Mouse (Mus musculus) heart, postnatal 36 days (tissue): ENCODE measurements around the gene Crybg2. TPM values are rescaled to one million over a fixed set of nuclear protein-coding genes. Genes with fewer than 3 reads are reported as not detected.
A peak's percentile ranks its signal among the peaks of the same experiment; 100 is the strongest.

Experiments
- DNase-seq, 2 experiments: peaks; one replicate each; pipeline ENCODE4 v3.0.0; 2021 to 2022
- intact Hi-C: fragments of 180-260 bp; cut with DNase I; formaldehyde crosslinking; loops from one replicate; pipeline ENCODE4 v1.15.1; 2025
- total RNA-seq, 2 experiments: library from RNA; stranded (reverse); gene quantifications; 2 replicates each; pipeline ENCODE4 v1.2.3; 2021

Crybg2 gene
- total RNA-seq, result not detected

GRCm38 (mm10) chr4:134060135-134060865 is at the start of gene Crybg2:
Gene Crybg2 (plus strand): TSS chr4:134060815.
- intact Hi-C loops, result no loop called here

DNA sequence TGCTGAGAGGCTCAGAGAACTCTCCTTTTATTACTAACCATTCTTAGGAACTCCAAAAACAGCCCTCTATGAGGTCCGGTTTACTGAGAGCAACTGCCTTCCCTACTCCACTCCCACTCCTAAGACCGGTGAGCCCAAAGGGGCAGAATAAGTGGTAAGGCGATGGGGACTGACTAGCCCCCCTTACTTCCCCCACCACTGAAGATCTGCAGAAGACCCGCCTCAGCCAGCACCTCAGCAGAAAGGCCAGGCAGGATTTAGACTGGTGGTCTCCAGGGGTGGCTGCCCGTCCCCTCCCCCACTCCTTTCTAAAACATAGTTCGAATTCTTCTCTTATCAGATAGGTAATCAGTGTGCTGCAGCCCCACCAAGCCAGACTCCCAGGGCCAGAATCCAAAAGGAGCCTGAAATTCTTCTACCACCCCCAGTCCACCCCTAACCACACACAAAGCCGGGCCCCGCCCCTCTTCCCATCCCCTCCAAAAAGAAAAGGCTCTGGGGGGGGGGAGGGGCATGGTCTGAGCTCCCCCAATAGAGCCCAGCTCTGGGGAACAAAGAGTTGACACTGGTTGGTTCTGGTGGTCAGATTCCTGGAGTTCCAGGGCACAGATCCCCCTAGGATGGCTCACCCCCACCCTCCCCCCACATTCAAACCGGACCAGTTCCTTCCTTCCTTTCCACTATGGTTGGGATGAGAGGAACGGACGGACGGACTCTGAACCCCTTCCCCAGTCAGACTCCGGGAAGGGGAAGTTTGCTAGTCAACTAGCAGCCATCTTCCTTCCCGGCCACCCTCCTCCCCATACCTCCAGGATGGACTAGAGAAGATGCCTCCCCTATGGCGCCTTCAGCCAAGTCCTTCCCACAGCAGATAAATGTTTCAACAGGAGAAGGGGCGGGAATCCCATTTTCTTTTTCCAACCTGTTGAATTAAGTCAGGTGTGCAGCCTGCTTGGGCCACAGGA is 48.9 kb upstream of the Crybg2 start:
- no peak for DNase-seq

More at GRCm38 (mm10) chr4:134060135-134060865, at the start of gene Crybg2:
- no peak for DNase-seq

GRCm38 (mm10) chr4:134012858-134013528 is 47.6 kb upstream of the Crybg2 start:
- peak in 1 of 2 experiments; percentile 17 for DNase-seq
- intact Hi-C loops, result no loop called here

More for the DNA sequence above, 48.9 kb upstream of the Crybg2 start:
- intact Hi-C loops, result no loop called here

DNA sequence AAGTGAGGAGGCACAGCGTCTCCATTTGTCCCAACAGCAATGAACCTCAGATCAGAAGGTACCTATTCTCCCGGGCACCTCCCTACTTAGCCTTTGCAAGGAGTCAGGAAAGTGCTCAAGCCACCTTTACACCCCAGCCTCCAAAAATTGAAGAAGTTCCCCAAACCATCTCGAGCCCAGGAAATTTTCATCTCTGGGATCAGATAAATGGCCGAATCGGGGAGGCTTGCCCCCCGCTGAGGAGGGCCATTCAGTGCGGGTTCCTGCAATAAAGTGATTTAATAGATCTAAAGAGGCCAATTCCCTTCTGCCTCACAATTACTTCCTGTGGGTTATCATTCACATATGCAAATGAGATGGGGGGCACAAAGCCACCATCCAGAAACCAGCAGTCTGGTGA is 44.4 kb upstream of the Crybg2 start:
- intact Hi-C loops, result no loop called here
- DNase-seq, result no peak

DNA sequence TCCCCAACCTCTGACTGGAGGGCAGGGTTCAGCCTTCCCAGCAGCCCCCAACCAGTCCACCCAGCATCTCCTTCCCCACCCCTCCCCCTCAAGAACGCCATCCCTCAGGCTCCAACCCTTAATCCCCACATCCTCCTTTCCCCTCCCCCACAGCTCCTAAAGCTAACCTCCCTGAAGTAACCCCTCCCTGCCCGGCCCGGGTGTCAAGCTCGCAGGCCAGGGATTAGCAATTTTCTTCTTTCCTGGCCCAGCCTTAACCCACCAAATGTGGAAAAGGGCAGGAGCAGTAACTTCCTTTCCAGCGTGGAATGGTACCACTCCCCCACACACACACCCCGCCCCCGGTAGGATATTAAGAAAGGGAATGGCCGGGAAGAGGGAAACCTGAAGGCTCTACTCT is 43.8 kb upstream of the Crybg2 start:
- no peak for DNase-seq
- intact Hi-C loops, result no loop called here

GRCm38 (mm10) chr4:134017201-134017865 is 43.3 kb upstream of the Crybg2 start:
- intact Hi-C loops, result no loop called here
- no peak for DNase-seq

GRCm38 (mm10) chr4:134018038-134018778 is 42.4 kb upstream of the Crybg2 start:
- DNase-seq, result no peak
- intact Hi-C loops, result no loop called here

DNA sequence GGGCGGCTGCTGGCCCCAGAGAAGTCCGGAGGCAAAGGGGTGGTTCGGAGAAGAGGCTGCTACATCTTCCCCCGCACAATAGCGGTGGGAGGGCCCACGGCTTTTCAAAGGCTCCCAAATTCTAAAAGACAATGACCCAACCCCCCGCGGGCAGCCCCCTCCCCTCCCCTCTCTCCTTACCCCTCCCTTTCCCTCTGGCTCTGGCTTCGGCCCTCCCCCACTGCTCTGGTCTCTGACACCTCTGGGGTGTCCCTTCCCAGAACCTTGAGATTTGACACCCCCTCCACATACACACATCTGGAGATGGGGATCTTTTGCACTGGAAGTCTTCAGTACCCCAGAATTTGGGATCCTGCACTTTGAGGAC is 41.9 kb upstream of the Crybg2 start, which contains the start of gene Lin28a:
Gene Lin28a, minus strand, starts transcription at position 63 of the 367 bp plus-strand sequence.
- intact Hi-C loops, result no loop called here
- no peak for DNase-seq

GRCm38 (mm10) chr4:134019210-134019609 is 41.4 kb upstream of the Crybg2 start:
- no peak for DNase-seq
- intact Hi-C loops, result no loop called here

DNA sequence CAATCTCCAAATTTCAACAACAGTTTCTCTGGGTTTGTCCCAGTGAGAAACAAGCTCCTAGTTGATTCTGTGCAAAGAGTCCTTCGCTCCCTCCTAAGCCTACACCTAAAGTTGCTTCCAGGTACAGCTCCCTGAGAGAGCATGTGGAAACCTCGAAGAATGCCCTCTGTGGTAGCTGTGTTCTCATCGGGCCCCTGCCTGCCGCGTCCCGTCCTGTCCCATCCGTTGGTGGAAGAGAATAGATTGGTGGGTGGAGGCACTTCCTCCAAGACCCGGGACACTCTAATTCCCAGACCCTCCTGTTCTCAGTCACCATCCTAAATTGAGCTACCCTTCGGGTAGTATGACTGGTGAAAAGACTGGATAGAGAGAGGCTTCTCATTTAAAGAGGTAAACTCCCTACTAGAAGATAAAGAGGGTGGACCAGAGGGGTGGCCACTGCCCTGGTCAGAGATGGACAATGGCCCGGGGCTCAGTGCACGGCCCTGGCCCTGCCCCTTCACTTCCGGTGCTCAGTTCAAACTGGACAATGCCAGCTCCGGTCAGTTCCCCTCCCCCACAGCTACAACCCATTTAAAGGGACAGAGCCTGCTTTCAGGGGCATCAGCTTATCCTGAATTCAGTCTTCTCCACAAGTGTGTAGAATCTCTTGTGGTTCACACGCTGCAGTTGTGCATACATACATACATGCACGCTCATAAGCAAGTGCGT is 40.8 kb upstream of the Crybg2 start:
- DNase-seq, result no peak
- intact Hi-C loops, result no loop called here

- intact Hi-C loops, result no loop called here
- DNase-seq, result peak; percentile 78 to 87
Measured at GRCm38 (mm10) chr4:134020621-134021020, 40.0 kb upstream of the Crybg2 start.

DNA sequence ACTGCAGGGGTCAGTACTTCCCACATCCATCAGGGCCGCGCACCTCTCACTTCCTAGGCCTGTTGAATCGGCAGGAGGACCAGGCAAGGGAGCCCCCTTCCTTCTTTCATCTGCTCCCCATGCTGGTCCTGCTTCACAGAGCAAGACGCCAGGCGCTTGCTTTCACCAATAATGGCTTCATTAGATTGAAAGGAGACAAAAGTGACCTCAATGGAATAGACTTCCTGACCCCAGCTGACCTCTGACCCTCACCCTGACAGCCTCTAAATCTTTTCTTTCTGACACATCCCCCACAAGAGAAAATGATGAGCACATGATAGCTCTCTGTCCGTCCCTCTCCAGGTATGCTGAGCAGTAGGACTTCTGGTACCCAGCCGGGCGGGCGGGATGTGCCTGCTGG is 34.8 kb upstream of the Crybg2 start:
- no peak for DNase-seq
- intact Hi-C loops, result no loop called here

GRCm38 (mm10) chr4:134035953-134036352 is 24.7 kb upstream of the Crybg2 start:
- peak; percentile 69 to 79 for DNase-seq
- intact Hi-C loops, result loop anchor here (2.0 to 5.0 kb wide), 4 partner anchors 43 to 256 kb away; no protein-coding TSS in a partner anchor

- DNase-seq, result peak in 1 of 2 experiments; percentile 9
- intact Hi-C loops, result no loop called here
Measured at GRCm38 (mm10) chr4:134041317-134042123, 19.1 kb upstream of the Crybg2 start.

GRCm38 (mm10) chr4:134043041-134043440 is 17.6 kb upstream of the Crybg2 start:
- intact Hi-C loops, result no loop called here
- no peak for DNase-seq

GRCm38 (mm10) chr4:134047648-134048047 is 13.0 kb upstream of the Crybg2 start:
- intact Hi-C loops, result no loop called here
- DNase-seq, result no peak

- intact Hi-C loops, result no loop called here
- no peak for DNase-seq
Measured at GRCm38 (mm10) chr4:134051912-134052311, 8.7 kb upstream of the Crybg2 start.

GRCm38 (mm10) chr4:134052560-134052959 is 8.1 kb upstream of the Crybg2 start:
- intact Hi-C loops, result no loop called here
- peak in 1 of 2 experiments; percentile 8 for DNase-seq
